Mouse (Mus musculus) heart, postnatal 0 days (tissue): Measurements from ENCODE around the gene Pga5.

Experiments
- CTCF ChIP-seq: IDR thresholded peaks from 2 replicates; pipeline ENCODE4 v1.5.1; 2016; ENCODE audit warnings: antibody characterized with exemption, control low read depth, low read depth
- EP300 ChIP-seq: IDR thresholded peaks from 2 replicates; pipeline ENCODE4 v1.6.1; 2016; ENCODE audit warnings: antibody characterized with exemption, low read depth

GRCm38 (mm10) chr19:10685081-10685480, 7.2 kb upstream of the Pga5 start:
- no peak for TF ChIP-seq CTCF
- TF ChIP-seq EP300, result no peak
